Mouse (Mus musculus) kidney, embryonic 15.5 days (tissue): ENCODE measurements around the gene Ythdf1. TPM values are rescaled to one million over a fixed set of nuclear protein-coding genes. Genes with fewer than 3 reads are reported as not detected.

Source experiments
- ATAC-seq: fragments of 200-750 bp; cut with Nextera tagmentation; replicated peaks from 2 replicates; pipeline ENCODE4 v1.8.0; 2017; ENCODE audit warnings: moderate TSS enrichment; ENCODE audit not compliant: low FRiP score
- H3K27ac ChIP-seq: fragments of 300-500 bp; sonication (generic); 2 replicates; pipeline ENCODE4 v1.5.1; 2015; ENCODE audit warnings: mild to moderate bottlenecking, inconsistent platforms
- H3K27me3 ChIP-seq: fragments of 300-500 bp; sonication (generic); 2 replicates; pipeline ENCODE4 v1.6.1; 2015; ENCODE audit warnings: inconsistent platforms
- H3K36me3 ChIP-seq: fragments of 300-500 bp; sonication (generic); 2 replicates; pipeline ENCODE4 v1.6.1; 2015; ENCODE audit warnings: inconsistent platforms
- H3K4me1 ChIP-seq: fragments of 300-500 bp; sonication (generic); 2 replicates; pipeline ENCODE4 v1.6.1; 2015; ENCODE audit warnings: inconsistent platforms
- H3K4me2 ChIP-seq: fragments of 300-500 bp; sonication (generic); 2 replicates; pipeline ENCODE4 v1.6.1; 2015; ENCODE audit warnings: moderate library complexity, mild to moderate bottlenecking, inconsistent platforms
- H3K4me3 ChIP-seq: fragments of 300-500 bp; sonication (generic); replicated peaks from 2 replicates; pipeline ENCODE4 v1.5.1; 2015; ENCODE audit warnings: mild to moderate bottlenecking, inconsistent platforms
- H3K9ac ChIP-seq: fragments of 300-500 bp; sonication (generic); 2 replicates; pipeline ENCODE4 v1.6.1; 2015; ENCODE audit warnings: mild to moderate bottlenecking, inconsistent platforms
- H3K9me3 ChIP-seq: fragments of 300-500 bp; sonication (generic); replicated peaks from 2 replicates; pipeline ENCODE4 v1.6.1; 2016; ENCODE audit warnings: inconsistent platforms
- WGBS: fragments of 180-500 bp; shearing (Covaris S2); methylation state at CpG from one replicate; pipeline ENCODE4 v1.1.7; 2015; ENCODE audit warnings: mixed read lengths; 5-methylcytosine and 5-hydroxymethylcytosine counted together
- polyA plus RNA-seq: library from polyadenylated mRNA; unstranded; fragments of >200 nt; fragmentation: Nextera tagmentation; extraction: Ambion mirVana; gene quantifications from 2 replicates; pipeline ENCODE4 v1.2.1, GENCODE M21; 2015

The Ythdf1 gene
- polyA plus RNA-seq: 58.2 and 61.6 TPM in 2 replicates

- Histone ChIP-seq H3K4me3 (peak within 1 kb of the TSS; percentile 97), H3K9me3 (no peaks in the 10 kb centered on the region), H3K27me3 (0 out of 2 replicates have a peak, but pooled peaks cover 4% of the 10 kb centered on the region), H3K9ac (peak within 1 kb of the TSS; percentile 100), H3K36me3 (peaks cover 31% of the 10 kb centered on the region), H3K4me2 (peak within 1 kb of the TSS; percentile 78), H3K4me1 (peaks cover 14% of the 10 kb centered on the region), H3K27ac (peak within 1 kb of the TSS; percentile 79)
- peak; percentile 96 for ATAC-seq
- WGBS: under 1% methylated on average over 56 of the region's 56 CpGs
Observed at GRCm38 (mm10) chr2:180920810-180921400, at the start of gene Ythdf1. Gene Ythdf1, minus strand, starts transcription at chr2:180920949.

- Histone ChIP-seq H3K9me3 (no peaks in the 10 kb centered on the region), H3K4me3 (peak within 1 kb of the TSS; percentile 94), H3K9ac (peak within 1 kb of the TSS; percentile 94), H3K36me3 (peaks cover 35% of the 10 kb centered on the region), H3K4me1 (peaks cover 27% of the 10 kb centered on the region), H3K27me3 (no peaks in the 10 kb centered on the region), H3K27ac (peak within 1 kb of the TSS; percentile 91), H3K4me2 (peak within 1 kb of the TSS; percentile 64)
- under 1% methylated on average over 57 of the region's 57 CpGs for WGBS
- peak; percentile 96 for ATAC-seq
Observed at GRCm38 (mm10) chr2:180967010-180967763, 46.4 kb upstream of the Ythdf1 start, which contains the start of gene Arfgap1. Gene Arfgap1, plus strand, starts transcription at chr2:180967225.

- 0 out of 2 replicates have a peak, but pooled peaks have one; percentile 16 for ATAC-seq
- H3K27me3 ChIP-seq: no peaks in the 10 kb centered on the region
- peak overlapping the region; percentile 64 for H3K4me2 ChIP-seq
- peak overlapping the region; percentile 94 for H3K9ac ChIP-seq
- 10% methylated on average over 14 of the region's 14 CpGs for WGBS
- H3K4me1 ChIP-seq: peaks cover 27% of the 10 kb centered on the region
- H3K9me3 ChIP-seq: no peaks in the 10 kb centered on the region
- peak overlapping the region; percentile 94 for H3K4me3 ChIP-seq
- H3K27ac ChIP-seq: peak overlapping the region; percentile 91
- peaks cover 26% of the 10 kb centered on the region for H3K36me3 ChIP-seq
Observed at GRCm38 (mm10) chr2:180966092-180966882, 45.5 kb upstream of the Ythdf1 start.

GRCm38 (mm10) chr2:180963956-180964355, 43.2 kb upstream of the Ythdf1 start:
- no peak overlapping the region for H3K9ac ChIP-seq
- peaks cover 21% of the 10 kb centered on the region for H3K4me1 ChIP-seq
- ATAC-seq: no peak
- WGBS: 4% methylated on average over 5 of the region's 5 CpGs
- no peak overlapping the region for H3K4me3 ChIP-seq
- no peaks in the 10 kb centered on the region for H3K27me3 ChIP-seq
- H3K4me2 ChIP-seq: no peak overlapping the region
- no peak overlapping the region for H3K27ac ChIP-seq
- H3K9me3 ChIP-seq: no peaks in the 10 kb centered on the region
- peaks cover 2% of the 10 kb centered on the region for H3K36me3 ChIP-seq

- Histone ChIP-seq H3K9me3 (no peaks in the 10 kb centered on the region), H3K27ac (no peak overlapping the region), H3K4me3 (no peak overlapping the region), H3K9ac (0 out of 2 replicates have a peak overlapping the region, but pooled peaks have one; percentile 1), H3K36me3 (no peaks in the 10 kb centered on the region), H3K4me1 (peaks cover 9% of the 10 kb centered on the region), H3K27me3 (no peaks in the 10 kb centered on the region), H3K4me2 (no peak overlapping the region)
- ATAC-seq: no peak
- 82% methylated on average over 2 of the region's 2 CpGs for WGBS
Observed at GRCm38 (mm10) chr2:180962616-180963308, 42.0 kb upstream of the Ythdf1 start.

- no peaks in the 10 kb centered on the region for H3K9me3 ChIP-seq
- no peak overlapping the region for H3K4me3 ChIP-seq
- H3K27ac ChIP-seq: no peak overlapping the region
- peaks cover 4% of the 10 kb centered on the region; the same call in 1 of the 2 replicates for H3K27me3 ChIP-seq
- H3K4me1 ChIP-seq: peaks cover 8% of the 10 kb centered on the region
- ATAC-seq: no peak
- no peak overlapping the region for H3K4me2 ChIP-seq
- no peak overlapping the region for H3K9ac ChIP-seq
- H3K36me3 ChIP-seq: no peaks in the 10 kb centered on the region
- 45% methylated on average over 3 of the region's 3 CpGs for WGBS
Observed at GRCm38 (mm10) chr2:180960187-180960586, 39.4 kb upstream of the Ythdf1 start.

GRCm38 (mm10) chr2:180959605-180960004, 38.9 kb upstream of the Ythdf1 start:
- Histone ChIP-seq H3K36me3 (no peaks in the 10 kb centered on the region), H3K4me3 (no peak overlapping the region), H3K9me3 (no peaks in the 10 kb centered on the region), H3K27me3 (peaks cover 7% of the 10 kb centered on the region), H3K9ac (no peak overlapping the region), H3K27ac (no peak overlapping the region), H3K4me2 (no peak overlapping the region), H3K4me1 (peaks cover 14% of the 10 kb centered on the region)
- 68% methylated on average over 7 of the region's 7 CpGs for WGBS
- ATAC-seq: no peak

GRCm38 (mm10) chr2:180954061-180955047, 33.6 kb upstream of the Ythdf1 start, which contains the start of gene Nkain4:
Gene Nkain4, minus strand, starts transcription at chr2:180954699.
- H3K4me1 ChIP-seq: peaks cover 40% of the 10 kb centered on the region
- no peaks in the 10 kb centered on the region for H3K36me3 ChIP-seq
- H3K27ac ChIP-seq: peak within 1 kb of the TSS; percentile 65
- WGBS: under 1% methylated on average over 52 of the region's 52 CpGs
- peak within 1 kb of the TSS; percentile 53 for H3K9ac ChIP-seq
- peaks cover 26% of the 10 kb centered on the region for H3K27me3 ChIP-seq
- H3K9me3 ChIP-seq: no peaks in the 10 kb centered on the region
- H3K4me3 ChIP-seq: peak within 1 kb of the TSS; percentile 61
- ATAC-seq: peak; percentile 93
- peak within 1 kb of the TSS; percentile 94 for H3K4me2 ChIP-seq

GRCm38 (mm10) chr2:180953638-180954037, 32.9 kb upstream of the Ythdf1 start:
- Histone ChIP-seq H3K9ac (peak overlapping the region; percentile 53; the same call in 1 of the 2 replicates), H3K27ac (peak overlapping the region; percentile 65; the same call in 1 of the 2 replicates), H3K4me1 (peaks cover 40% of the 10 kb centered on the region), H3K4me2 (peak overlapping the region; percentile 94), H3K36me3 (no peaks in the 10 kb centered on the region), H3K9me3 (no peaks in the 10 kb centered on the region), H3K27me3 (peaks cover 26% of the 10 kb centered on the region), H3K4me3 (peak overlapping the region; percentile 61)
- no peak for ATAC-seq
- 32% methylated on average over 2 of the region's 2 CpGs for WGBS

GRCm38 (mm10) chr2:180952731-180953171, 32.0 kb upstream of the Ythdf1 start:
- Histone ChIP-seq H3K27ac (peak overlapping the region; percentile 48; the same call in 1 of the 2 replicates), H3K4me2 (peak overlapping the region; percentile 94), H3K27me3 (peaks cover 26% of the 10 kb centered on the region), H3K4me1 (peaks cover 40% of the 10 kb centered on the region), H3K4me3 (peak overlapping the region; percentile 61), H3K36me3 (no peaks in the 10 kb centered on the region), H3K9ac (0 out of 2 replicates have a peak overlapping the region, but pooled peaks have one; percentile 26), H3K9me3 (no peaks in the 10 kb centered on the region)
- whole genome bisulfite sequencing: 17% methylated on average over 9 of the region's 9 CpGs
- ATAC-seq: no peak
